Mouse (Mus musculus): Measurements from ENCODE around the gene Psd. TPM values are rescaled to one million over a fixed set of nuclear protein-coding genes. Genes with fewer than 3 reads are reported as not detected.

Psd gene
- polyA plus RNA-seq, 1 experiment = 1.9 TPM

DNA sequence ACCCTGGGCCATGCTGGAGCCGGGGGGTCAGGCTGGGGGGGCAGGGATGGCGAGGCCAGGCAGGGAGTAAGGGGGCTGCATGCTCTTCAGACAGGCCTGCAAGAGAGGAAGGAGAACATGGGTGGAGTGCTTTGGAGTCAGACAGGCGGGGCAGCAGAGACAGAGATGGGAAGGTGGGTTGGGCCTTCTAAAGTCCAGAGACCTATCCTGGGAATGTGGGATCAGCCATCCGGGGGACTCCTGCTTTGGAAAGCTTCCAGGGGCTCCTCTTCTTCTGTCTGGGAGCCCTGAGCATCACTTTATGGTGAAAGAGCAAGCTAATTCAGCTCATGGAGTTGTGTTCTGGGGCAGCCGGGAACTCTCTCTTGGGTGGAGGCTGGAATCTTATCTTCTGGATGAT lies 2.0 kb downstream of the Psd start:
- TF ChIP-seq POLR2A (IDR thresholded peaks at IDR 0.05; ENCODE audit: low read depth, low read length) = no peak
- TF ChIP-seq CTCF (conservative IDR thresholded peaks at IDR 0.05; ENCODE audit: insufficient read depth, insufficient read length, low read depth, low read length) = no peak
- Histone ChIP-seq H3K4me3 (ENCODE audit: insufficient read depth, low read depth, low read length) (no peak overlapping the region), H3K27ac (ENCODE audit: insufficient read depth, low read depth, low read length) (no peak overlapping the region), H3K36me3 (ENCODE audit: control insufficient read depth, insufficient read depth, low read length) (no peaks in the 10 kb centered on the region), H3K27me3 (replicated peaks; ENCODE audit: control insufficient read depth, insufficient read depth, low read length) (no peaks in the 10 kb centered on the region), H3K4me1 (ENCODE audit: control insufficient read depth, insufficient read depth, low read length) (peaks cover 6% of the 10 kb centered on the region; the same call in 1 of the 2 replicates)
- 71% methylated on average over 5 of the region's 5 CpGs for WGBS
- no peak for DNase-seq

- Histone ChIP-seq H3K36me3 (ENCODE audit: control insufficient read depth, insufficient read depth, low read length) (no peaks in the 10 kb centered on the region), H3K4me3 (ENCODE audit: insufficient read depth, low read depth, low read length) (no peak overlapping the region), H3K27ac (ENCODE audit: insufficient read depth, low read depth, low read length) (no peak overlapping the region), H3K27me3 (replicated peaks; ENCODE audit: control insufficient read depth, insufficient read depth, low read length) (no peaks in the 10 kb centered on the region), H3K4me1 (ENCODE audit: control insufficient read depth, insufficient read depth, low read length) (peaks cover 6% of the 10 kb centered on the region; the same call in 1 of the 2 replicates)
- WGBS = 69% methylated on average over 11 of the region's 11 CpGs
- DNase-seq = no peak
- TF ChIP-seq POLR2A (IDR thresholded peaks at IDR 0.05; ENCODE audit: low read depth, low read length) (no peak), CTCF (conservative IDR thresholded peaks at IDR 0.05; ENCODE audit: insufficient read depth, insufficient read length, low read depth, low read length) (no peak)
Measured at GRCm38 (mm10) chr19:46324366-46324765, 2.6 kb downstream of the Psd start.

- Histone ChIP-seq H3K27ac (ENCODE audit: insufficient read depth, low read depth, low read length) (no peak overlapping the region), H3K4me1 (ENCODE audit: control insufficient read depth, insufficient read depth, low read length) (peaks cover 6% of the 10 kb centered on the region; the same call in 1 of the 2 replicates), H3K4me3 (ENCODE audit: insufficient read depth, low read depth, low read length) (no peak overlapping the region), H3K27me3 (replicated peaks; ENCODE audit: control insufficient read depth, insufficient read depth, low read length) (no peaks in the 10 kb centered on the region), H3K36me3 (ENCODE audit: control insufficient read depth, insufficient read depth, low read length) (no peaks in the 10 kb centered on the region)
- DNase-seq = no peak
- WGBS = 64% methylated on average over 5 of the region's 5 CpGs
- TF ChIP-seq POLR2A (IDR thresholded peaks at IDR 0.05; ENCODE audit: low read depth, low read length) = no peak
Measured at GRCm38 (mm10) chr19:46323716-46324115, 3.2 kb downstream of the Psd start.

GRCm38 (mm10) chr19:46322996-46323572 lies 3.9 kb downstream of the Psd start:
- DNase-seq = no peak
- Histone ChIP-seq H3K36me3 (ENCODE audit: control insufficient read depth, insufficient read depth, low read length) (no peaks in the 10 kb centered on the region), H3K27ac (ENCODE audit: insufficient read depth, low read depth, low read length) (no peak overlapping the region), H3K4me3 (ENCODE audit: insufficient read depth, low read depth, low read length) (no peak overlapping the region), H3K27me3 (replicated peaks; ENCODE audit: control insufficient read depth, insufficient read depth, low read length) (no peaks in the 10 kb centered on the region), H3K4me1 (ENCODE audit: control insufficient read depth, insufficient read depth, low read length) (peaks cover 6% of the 10 kb centered on the region; the same call in 1 of the 2 replicates)
- WGBS = 72% methylated on average over 13 of the region's 13 CpGs
- TF ChIP-seq CTCF (conservative IDR thresholded peaks at IDR 0.05; ENCODE audit: insufficient read depth, insufficient read length, low read depth, low read length) = no peak
- TF ChIP-seq POLR2A (IDR thresholded peaks at IDR 0.05; ENCODE audit: low read depth, low read length) = no peak

GRCm38 (mm10) chr19:46322144-46322995 lies 4.6 kb downstream of the Psd start:
- no peak for DNase-seq
- no peak overlapping the region for H3K27ac ChIP-seq (ENCODE audit: insufficient read depth, low read depth, low read length)
- peaks cover 4% of the 10 kb centered on the region; the same call in 1 of the 2 replicates for H3K4me1 ChIP-seq (ENCODE audit: control insufficient read depth, insufficient read depth, low read length)
- no peaks in the 10 kb centered on the region for H3K36me3 ChIP-seq (ENCODE audit: control insufficient read depth, insufficient read depth, low read length)
- 63% methylated on average over 11 of the region's 11 CpGs for WGBS
- no peak for TF ChIP-seq POLR2A (IDR thresholded peaks at IDR 0.05; ENCODE audit: low read depth, low read length)
- no peak for TF ChIP-seq CTCF (conservative IDR thresholded peaks at IDR 0.05; ENCODE audit: insufficient read depth, insufficient read length, low read depth, low read length)
- no peak overlapping the region for H3K4me3 ChIP-seq (ENCODE audit: insufficient read depth, low read depth, low read length)
- no peaks in the 10 kb centered on the region for H3K27me3 ChIP-seq (replicated peaks; ENCODE audit: control insufficient read depth, insufficient read depth, low read length)

- WGBS = 41% methylated on average over 6 of the region's 6 CpGs
- Histone ChIP-seq H3K4me3 (ENCODE audit: insufficient read depth, low read depth, low read length) (no peak overlapping the region), H3K27me3 (replicated peaks; ENCODE audit: control insufficient read depth, insufficient read depth, low read length) (no peaks in the 10 kb centered on the region), H3K36me3 (ENCODE audit: control insufficient read depth, insufficient read depth, low read length) (no peaks in the 10 kb centered on the region), H3K4me1 (ENCODE audit: control insufficient read depth, insufficient read depth, low read length) (no peaks in the 10 kb centered on the region), H3K27ac (ENCODE audit: insufficient read depth, low read depth, low read length) (no peak overlapping the region)
- DNase-seq = no peak
- TF ChIP-seq CTCF (conservative IDR thresholded peaks at IDR 0.05; ENCODE audit: insufficient read depth, insufficient read length, low read depth, low read length) = no peak
- TF ChIP-seq POLR2A (IDR thresholded peaks at IDR 0.05; ENCODE audit: low read depth, low read length) = no peak
Measured at GRCm38 (mm10) chr19:46321101-46321943, 5.6 kb downstream of the Psd start.

Measured in kidney, adult 2 months (tissue).